Mouse (Mus musculus) CD4-positive, CD25-positive, alpha-beta regulatory T cell, adult 2 months (primary cell): ENCODE results near the gene Olfr857.
"Not testable (repeated sequence)": the region's sequence is repeated elsewhere in the genome, so short reads cannot be mapped to it uniquely, and the experiment has no call there.

Experiments
- DNase-seq: peaks from one replicate; pipeline ENCODE4 v3.0.0-alpha.2; 2012; ENCODE audit warnings: low read depth, low spot score

The Olfr857 gene

GRCm38 (mm10) chr9:19709133-19709532, at the start of gene Olfr857:
Gene Olfr857 (plus strand): TSS chr9:19709433.
- no peak for DNase-seq

GRCm38 (mm10) chr9:19690281-19690680, 19.0 kb upstream of the Olfr857 start:
- no peak for DNase-seq

- DNase-seq, result no peak
These were observed 17.8 kb upstream of the Olfr857 start for GRCm38 (mm10) chr9:19691426-19691825.

DNA sequence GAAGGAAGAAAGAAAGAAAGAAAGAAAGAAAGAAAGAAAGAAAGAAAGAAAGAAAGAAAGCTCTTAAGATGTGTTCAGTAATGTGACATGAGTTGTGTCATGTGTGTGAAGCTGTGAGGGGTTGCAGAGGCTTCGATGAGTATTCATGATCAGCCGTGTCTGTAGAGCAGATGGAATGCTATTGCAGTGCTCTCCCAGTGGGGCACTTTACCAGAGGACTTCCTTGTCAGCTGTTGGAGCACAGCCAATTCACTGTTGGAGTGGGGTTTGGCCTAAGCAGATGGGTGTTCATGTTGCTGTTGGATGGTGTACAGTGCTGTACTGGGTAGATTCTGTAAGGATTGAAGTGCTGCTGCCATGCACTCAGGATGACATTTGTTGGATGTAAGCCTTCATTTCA, 16.8 kb upstream of the Olfr857 start:
- DNase-seq, result no peak

- not testable (repeated sequence) for DNase-seq
These were observed 14.9 kb upstream of the Olfr857 start for GRCm38 (mm10) chr9:19694285-19694684.

DNA sequence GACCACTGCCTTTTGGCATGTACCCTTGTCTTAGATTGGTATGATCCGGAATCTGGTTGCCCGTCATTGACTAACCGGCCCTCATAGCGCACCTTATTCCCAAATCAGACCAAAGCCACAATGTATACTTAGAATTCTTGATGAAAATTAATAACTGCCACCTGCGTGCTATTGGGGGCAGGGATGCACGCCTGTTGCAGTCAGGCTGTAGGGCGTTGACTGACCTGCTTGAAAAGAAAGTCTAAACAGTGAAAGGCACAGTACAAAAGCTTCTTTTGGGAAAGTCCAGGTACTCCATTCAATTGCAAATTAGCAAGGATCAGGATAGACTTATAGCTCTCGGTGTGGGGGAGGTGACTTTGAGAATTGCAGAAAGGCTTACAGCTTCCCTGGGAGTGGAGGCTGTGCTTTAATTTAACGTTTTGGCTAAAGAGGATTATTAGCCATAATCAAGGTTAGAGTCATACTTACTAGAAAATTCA, 14.3 kb upstream of the Olfr857 start:
- not testable (repeated sequence) for DNase-seq

DNA sequence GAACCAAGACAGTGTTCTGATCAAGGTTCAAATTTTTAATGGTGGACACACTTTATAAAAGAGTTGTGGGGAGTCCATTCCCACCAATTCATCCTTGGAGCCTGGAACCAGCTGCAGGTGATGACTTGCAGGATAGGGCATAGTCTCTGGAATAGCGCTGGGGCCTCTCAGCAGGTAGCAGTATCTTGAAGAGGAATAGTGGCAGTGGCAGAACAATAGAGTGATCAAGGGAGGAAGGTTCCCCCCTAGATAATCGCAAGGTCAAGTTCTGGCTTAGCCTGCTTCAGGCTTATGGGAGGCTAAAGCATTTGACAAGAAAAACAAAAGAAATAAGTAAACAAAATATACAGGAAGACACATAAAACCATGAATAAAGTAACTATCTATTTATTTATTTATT, 4.7 kb upstream of the Olfr857 start:
- DNase-seq, result not testable (repeated sequence)
